Mouse (Mus musculus) kidney, postnatal 14 days (tissue): Measurements from ENCODE around the gene Ormdl3.
A peak's percentile ranks its signal among the peaks of the same experiment; 100 is the strongest.
"Not testable (repeated sequence)": the region's sequence is repeated elsewhere in the genome, so short reads cannot be mapped to it uniquely, and the experiment has no call there.

Experiments
- DNase-seq: peaks from one replicate; pipeline ENCODE4 v3.0.0; 2022; ENCODE audit warnings: mixed read lengths

Ormdl3 gene

GRCm38 (mm10) chr11:98586892-98587563 is at the start of gene Ormdl3:
Gene Ormdl3, minus strand, starts transcription at chr11:98587368.
- DNase-seq: peak; percentile 99

- peak; percentile 12 for DNase-seq
These were observed 48.3 kb upstream of the Ormdl3 start for GRCm38 (mm10) chr11:98635312-98635970.

- DNase-seq: no peak
These were observed 43.5 kb upstream of the Ormdl3 start for GRCm38 (mm10) chr11:98630646-98631045.

GRCm38 (mm10) chr11:98628706-98629105 is 41.5 kb upstream of the Ormdl3 start:
- no peak for DNase-seq

- no peak for DNase-seq
These were observed 38.6 kb upstream of the Ormdl3 start, which contains the start of the genes Gm12355 and Gsdma3 for GRCm38 (mm10) chr11:98625611-98626410. Gene Gm12355, minus strand, starts transcription at chr11:98625661. Gene Gsdma3, plus strand, starts transcription at chr11:98626360.

- DNase-seq: not testable (repeated sequence)
These were observed 37.2 kb upstream of the Ormdl3 start for GRCm38 (mm10) chr11:98624381-98624780.

GRCm38 (mm10) chr11:98623981-98624380 is 36.8 kb upstream of the Ormdl3 start:
- DNase-seq: not testable (repeated sequence)

GRCm38 (mm10) chr11:98620791-98621190 is 33.6 kb upstream of the Ormdl3 start:
- DNase-seq: no peak

- peak; percentile 47 for DNase-seq
These were observed 19.6 kb upstream of the Ormdl3 start for GRCm38 (mm10) chr11:98606763-98607162.

- DNase-seq: not testable (repeated sequence)
These were observed 17.7 kb upstream of the Ormdl3 start for GRCm38 (mm10) chr11:98604911-98605310.

GRCm38 (mm10) chr11:98603953-98604352 is 16.8 kb upstream of the Ormdl3 start:
- DNase-seq: no peak

GRCm38 (mm10) chr11:98602090-98602690 is 15.0 kb upstream of the Ormdl3 start:
- DNase-seq: peak; percentile 30

GRCm38 (mm10) chr11:98599291-98599690 is 12.1 kb upstream of the Ormdl3 start:
- no peak for DNase-seq

- DNase-seq: no peak
These were observed 11.7 kb upstream of the Ormdl3 start for GRCm38 (mm10) chr11:98598851-98599290.

GRCm38 (mm10) chr11:98597991-98598390 is 10.8 kb upstream of the Ormdl3 start, which contains the start of gene Lrrc3c:
Gene Lrrc3c, plus strand, starts transcription at chr11:98598291.
- no peak for DNase-seq

GRCm38 (mm10) chr11:98597363-98597762 is 10.2 kb upstream of the Ormdl3 start:
- DNase-seq: peak; percentile 58

- DNase-seq: no peak
These were observed 8.8 kb upstream of the Ormdl3 start for GRCm38 (mm10) chr11:98595955-98596354.

- DNase-seq: no peak
These were observed 8.3 kb upstream of the Ormdl3 start for GRCm38 (mm10) chr11:98595473-98595872.

GRCm38 (mm10) chr11:98595021-98595420 is 7.9 kb upstream of the Ormdl3 start:
- no peak for DNase-seq

- no peak for DNase-seq
These were observed 3.6 kb upstream of the Ormdl3 start for GRCm38 (mm10) chr11:98590548-98591445.

- DNase-seq: no peak
These were observed 2.1 kb upstream of the Ormdl3 start for GRCm38 (mm10) chr11:98589306-98589705.

- DNase-seq: peak; percentile 28
These were observed 1.7 kb upstream of the Ormdl3 start for GRCm38 (mm10) chr11:98588833-98589281.
